Mouse (Mus musculus) retina, postnatal 7 days (tissue): ENCODE measurements around the gene 1110051M20Rik.
"Not testable (repeated sequence)": the region's sequence is repeated elsewhere in the genome, so short reads cannot be mapped to it uniquely, and the experiment has no call there.

ENCODE experiments used
- DNase-seq: peaks from one replicate; pipeline ENCODE4 v3.0.0-alpha.2; 2012; ENCODE audit warnings: low read depth, low spot score

The 1110051M20Rik gene

DNA sequence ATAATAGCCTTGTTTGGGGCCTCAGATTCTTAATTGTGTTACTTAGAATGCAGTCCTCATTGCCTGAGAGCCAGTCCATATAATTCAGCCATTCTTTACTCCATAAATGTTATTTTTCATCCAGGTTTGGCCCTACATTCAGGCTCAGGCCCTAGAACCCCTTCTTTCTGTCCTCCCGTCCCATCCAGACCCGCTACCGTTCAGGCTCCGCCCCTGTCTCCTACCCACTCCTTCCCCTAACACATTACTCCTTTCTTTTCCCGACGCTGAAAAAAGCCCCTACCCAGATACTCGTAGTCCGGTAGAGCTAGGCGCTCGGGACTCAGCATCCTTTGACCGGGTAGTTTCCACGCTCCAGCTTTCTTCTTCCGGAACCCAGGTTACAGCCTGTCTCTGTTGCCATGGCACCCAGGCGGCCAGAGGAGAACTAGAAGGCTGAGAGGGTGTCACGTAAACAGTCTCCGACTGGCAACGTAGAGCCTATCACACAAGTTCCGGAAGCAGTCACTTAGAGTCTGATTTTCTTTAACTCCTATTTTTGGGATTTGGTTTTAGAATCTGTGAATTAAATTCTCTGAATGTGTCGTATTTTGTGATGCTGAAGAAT is at the start of gene 1110051M20Rik:
1110051M20Rik (minus strand) TSS at position 419 of the 607 bp plus-strand sequence.
- DNase-seq = peak; percentile 83

DNA sequence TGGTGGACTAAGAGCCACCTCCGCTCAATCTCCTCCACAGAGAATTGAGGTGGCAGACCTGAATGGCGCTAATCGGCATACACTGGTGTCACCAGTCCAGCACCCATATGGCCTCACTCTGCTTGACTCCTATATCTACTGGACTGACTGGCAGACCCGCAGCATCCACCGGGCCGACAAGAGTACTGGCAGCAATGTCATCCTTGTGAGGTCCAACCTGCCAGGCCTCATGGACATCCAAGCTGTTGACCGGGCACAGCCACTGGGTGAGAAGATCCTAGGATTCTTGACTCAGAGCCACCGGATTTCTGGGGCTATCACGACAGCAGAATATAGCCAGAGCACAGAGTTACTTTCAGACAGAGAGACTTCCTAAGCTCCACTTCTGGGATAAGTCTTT is 49.5 kb upstream of the 1110051M20Rik start:
- no peak for DNase-seq

DNA sequence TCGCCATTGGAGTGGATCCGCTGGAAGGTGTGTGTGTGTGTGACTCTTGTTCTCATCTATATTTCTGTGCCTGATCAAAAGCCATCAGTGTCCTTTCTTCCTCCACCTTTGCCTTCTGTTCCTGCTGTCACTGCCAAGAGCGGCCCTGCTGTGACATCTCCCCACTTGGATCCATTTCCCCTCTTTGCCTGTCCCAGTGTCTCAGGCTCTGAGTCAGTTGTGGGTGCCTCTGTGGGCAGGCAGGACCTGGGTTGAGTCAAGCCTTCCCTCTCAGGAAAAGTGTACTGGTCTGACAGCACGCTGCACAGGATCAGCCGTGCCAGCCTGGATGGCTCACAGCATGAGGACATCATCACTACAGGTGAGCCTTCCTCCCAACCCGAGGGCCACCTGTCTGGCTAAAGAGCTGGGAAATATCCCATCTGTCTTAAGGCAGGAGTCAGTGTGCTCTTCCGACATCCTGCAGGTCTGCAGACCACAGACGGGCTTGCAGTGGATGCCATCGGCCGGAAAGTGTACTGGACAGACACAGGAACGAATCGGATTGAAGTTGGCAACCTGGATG is 47.6 kb upstream of the 1110051M20Rik start:
- DNase-seq = no peak

DNA sequence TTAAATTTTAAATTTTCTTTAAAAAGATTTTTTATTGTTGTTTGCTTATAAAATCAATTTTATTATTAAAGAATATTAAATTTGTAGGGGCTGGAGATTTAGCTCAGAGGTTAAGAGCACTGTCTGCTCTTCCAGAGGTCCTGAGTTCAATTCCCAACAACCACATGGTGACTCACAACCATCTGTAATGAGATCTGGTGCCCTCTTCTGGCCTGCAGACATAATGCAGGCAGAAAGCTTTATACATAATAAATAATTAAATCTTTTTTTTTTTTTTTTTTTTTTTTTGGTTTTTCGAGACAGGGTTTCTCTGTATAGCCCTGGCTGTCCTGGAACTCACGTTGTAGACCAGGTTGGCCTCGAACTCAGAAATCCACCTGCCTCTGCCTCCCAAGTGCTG is 42.8 kb upstream of the 1110051M20Rik start:
- not testable (repeated sequence) for DNase-seq

DNA sequence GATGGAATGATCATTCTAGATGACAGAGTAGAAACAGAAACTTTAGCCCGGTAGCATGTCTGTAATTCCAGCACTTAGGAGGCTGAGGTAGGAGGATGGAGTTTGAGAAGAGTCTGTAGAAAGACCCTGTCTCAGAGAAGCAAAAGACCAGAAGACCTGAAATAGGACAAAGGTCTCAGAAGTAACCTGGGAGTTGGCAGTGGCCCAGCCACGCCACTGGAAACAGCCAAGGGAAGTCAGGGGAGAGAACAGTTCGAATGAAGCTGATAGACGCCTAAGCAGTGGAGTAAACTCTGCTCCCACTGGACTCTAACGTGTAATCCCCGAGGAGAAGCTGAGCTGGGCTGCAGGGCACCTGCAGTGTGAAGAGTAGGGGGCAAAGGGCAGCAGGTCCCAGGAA is 40.8 kb upstream of the 1110051M20Rik start:
- no peak for DNase-seq

DNA sequence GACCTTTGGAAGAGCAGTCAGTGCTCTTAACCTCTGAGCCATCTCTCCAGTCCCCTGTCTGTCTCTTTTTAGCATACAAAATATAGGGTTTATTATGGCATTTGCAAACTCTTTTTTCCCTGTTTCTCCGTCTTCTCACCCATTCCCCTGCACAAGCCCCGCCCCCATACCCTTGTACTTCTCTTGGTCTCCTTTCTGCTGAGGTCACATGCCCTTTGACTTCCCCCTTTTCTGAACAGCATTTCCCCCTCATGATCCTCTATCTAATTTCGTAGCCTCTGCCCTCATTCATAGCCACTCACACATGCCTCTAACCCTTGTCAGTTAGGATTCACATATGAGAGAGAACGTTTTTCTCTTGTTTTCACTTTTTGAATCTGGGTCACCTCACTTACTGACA is 40.2 kb upstream of the 1110051M20Rik start:
- no peak for DNase-seq

DNA sequence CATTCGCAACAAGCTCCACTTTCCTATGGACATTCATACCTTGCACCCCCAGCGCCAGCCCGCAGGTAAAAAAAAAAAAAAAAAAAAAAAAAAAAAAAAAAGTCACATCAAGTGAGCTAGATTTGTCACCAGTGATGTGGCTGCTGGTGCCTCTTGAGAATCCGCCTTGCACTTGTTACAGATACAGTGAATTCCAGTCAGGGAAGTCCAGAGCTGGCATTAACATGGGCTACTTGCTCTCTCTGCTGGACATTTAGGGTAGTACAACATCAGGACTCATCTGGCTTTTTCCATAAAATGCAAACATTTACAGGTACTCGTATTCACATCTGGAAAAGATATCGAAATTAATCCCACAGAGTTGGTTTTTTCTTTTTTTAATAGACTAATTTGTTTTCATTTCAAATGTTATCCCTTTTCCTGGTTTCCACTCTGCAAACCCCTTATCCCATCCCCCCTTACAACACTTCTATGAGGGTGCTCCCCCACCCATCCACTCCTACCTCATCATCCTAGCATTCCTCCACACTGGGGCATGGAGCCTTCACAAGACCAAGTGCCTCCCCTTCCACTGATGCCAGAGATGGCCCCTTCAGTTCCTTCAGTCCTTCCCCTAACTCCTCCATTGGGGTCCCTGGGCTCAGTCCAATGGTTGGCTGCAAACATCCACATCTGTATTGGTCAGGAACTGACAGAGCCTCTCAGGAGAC is 36.5 kb upstream of the 1110051M20Rik start:
- peak; percentile 65 for DNase-seq

DNA sequence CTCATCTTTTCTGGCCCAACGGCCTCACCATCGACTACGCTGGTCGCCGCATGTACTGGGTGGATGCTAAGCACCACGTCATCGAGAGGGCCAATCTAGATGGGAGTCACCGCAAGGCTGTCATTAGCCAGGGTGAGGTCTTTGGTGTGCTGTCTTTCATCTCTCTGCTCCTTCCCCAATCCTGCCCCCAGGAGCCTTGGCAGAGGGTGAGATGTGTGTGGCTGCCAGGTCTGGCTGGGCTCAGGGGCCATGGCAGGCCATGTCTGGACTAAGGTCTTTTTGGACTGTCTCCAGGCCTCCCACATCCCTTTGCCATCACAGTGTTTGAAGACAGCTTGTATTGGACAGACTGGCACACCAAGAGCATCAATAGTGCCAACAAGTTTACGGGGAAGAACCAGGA is 35.9 kb upstream of the 1110051M20Rik start:
- no peak for DNase-seq

DNA sequence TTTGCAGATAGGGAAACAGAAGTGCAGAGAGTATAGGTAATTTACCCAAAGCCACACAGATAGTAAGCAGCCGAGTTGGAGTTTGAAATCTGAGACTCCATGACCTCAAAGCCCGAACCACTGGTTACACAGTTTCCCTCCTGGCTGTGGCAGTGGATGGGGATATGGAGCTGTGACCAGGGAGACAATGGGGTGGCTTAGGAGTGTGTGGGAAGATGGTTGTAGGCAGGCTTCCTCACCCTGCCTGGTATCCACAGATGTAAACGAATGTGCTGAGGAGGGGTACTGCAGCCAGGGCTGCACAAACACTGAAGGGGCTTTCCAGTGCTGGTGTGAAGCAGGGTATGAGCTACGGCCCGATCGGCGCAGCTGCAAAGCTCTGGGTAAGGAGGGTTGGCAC is 32.3 kb upstream of the 1110051M20Rik start:
- no peak for DNase-seq

DNA sequence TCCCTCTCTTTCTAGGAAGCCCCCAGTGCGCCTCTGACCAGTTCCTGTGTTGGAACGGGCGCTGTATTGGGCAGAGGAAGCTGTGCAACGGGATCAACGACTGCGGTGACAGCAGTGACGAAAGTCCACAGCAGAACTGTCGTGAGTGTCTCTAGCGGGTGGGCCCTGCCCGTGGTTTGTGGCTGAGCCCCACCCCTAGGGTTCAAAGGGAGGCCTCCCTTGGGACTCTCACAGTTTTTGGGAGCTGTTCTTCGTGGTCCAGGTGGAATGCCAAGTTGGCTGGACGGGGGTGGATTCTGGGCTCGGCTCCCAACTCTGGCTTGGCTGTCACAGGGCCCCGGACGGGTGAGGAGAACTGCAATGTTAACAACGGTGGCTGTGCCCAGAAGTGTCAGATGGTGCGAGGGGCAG is 31.8 kb upstream of the 1110051M20Rik start:
- no peak for DNase-seq

DNA sequence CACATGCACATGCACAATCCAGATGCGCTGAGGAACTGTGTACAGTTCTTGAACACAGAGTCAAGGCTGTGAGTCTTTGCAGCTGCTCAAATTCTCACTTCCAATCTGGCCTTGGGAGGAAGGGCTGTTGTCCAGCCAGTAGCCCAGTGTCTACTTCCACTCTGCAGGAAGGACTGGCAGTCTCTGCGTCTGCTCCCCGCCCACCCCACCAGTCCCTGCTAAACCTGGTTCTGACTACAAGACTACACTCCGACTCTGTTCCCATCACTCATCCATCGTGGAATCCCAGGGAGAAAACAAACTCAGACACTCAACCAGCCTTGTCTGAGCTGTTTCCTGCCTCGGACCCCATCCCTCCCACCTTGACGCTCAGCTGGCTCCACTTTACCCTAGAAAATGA is 31.3 kb upstream of the 1110051M20Rik start:
- DNase-seq = no peak

DNA sequence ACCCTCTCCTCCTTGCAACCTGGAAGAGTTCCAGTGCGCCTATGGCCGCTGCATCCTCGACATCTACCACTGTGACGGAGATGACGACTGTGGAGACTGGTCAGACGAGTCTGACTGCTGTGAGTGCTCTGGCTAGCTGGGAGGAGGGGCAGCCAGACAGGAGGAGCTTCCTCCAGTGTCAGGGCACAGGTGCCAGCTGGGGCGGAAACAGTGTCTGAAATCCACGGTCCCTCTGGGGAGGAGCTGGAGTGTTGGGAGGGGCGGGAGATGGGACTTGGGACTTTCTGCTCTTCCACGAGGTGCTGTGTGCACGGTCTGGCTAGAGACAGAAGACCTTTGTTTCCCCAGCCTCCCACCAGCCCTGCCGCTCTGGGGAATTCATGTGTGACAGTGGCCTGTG is 29.9 kb upstream of the 1110051M20Rik start:
- DNase-seq = no peak

DNA sequence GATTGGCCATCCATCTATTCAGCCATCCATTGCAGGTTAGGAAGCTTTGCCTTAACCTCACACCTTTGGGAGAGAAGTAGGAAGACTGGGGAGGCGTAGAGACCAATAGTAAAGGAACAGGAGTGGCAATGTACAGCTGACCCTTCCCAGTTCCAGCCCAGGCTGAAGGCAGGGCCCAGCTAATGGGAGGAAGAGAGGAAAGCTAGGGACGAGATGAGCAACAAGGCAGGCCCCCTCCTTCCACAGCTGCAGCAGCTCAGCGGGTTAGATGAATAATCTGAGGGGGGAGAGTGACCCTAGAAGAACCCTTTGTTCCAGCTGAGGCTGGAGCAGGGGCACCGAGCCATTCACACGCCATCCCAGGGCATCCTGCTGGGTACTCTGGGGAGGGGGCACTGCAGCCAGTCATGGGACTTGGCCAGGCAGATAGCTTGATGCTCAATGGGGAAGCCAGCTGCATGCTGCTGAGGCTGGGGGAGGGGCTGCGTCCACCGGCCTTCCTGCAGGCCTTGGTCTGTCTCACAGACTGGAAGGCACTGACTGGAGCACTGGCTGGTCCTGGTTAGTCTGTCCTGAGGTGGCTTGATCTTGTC is 25.6 kb upstream of the 1110051M20Rik start:
- no peak for DNase-seq

DNA sequence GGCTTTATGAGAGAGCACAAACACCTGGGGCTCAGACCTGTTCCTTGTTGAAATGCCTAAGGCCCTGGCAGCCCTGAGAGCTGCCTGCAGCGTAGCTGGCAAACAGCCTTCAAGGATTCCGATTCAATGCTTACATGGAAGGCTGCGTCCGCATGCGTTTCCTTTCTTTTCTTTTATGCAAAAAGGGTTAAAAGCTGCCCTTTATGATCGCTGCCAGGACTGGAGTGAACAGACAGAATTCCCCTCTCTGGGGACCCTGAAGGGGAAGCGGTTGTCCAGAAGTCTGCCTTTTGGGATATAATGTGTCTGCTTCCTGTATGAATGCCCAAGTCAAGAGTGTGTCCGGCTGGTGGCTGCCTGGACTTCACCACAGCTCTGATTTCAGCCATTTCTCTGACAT is 23.1 kb upstream of the 1110051M20Rik start:
- DNase-seq = no peak

DNA sequence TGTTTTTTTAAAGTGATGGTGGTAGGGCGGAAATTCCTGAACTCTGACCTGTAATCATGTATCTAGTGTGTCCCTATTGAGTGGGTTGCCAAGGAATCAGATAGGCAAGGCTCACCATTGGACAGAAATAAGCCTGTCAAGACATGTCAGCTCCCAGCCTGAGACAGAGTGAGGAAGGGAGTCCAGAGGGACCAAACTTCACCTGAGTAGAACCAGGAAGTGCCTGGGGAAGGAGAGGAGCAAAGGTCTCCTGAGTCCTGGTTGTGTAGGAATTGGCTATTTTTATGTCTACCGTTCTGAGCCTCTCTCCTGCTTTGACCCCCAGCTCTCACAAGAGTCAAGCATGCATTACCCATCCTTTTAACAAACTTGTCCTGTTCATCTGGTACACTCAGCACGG is 21.4 kb upstream of the 1110051M20Rik start:
- DNase-seq = no peak

DNA sequence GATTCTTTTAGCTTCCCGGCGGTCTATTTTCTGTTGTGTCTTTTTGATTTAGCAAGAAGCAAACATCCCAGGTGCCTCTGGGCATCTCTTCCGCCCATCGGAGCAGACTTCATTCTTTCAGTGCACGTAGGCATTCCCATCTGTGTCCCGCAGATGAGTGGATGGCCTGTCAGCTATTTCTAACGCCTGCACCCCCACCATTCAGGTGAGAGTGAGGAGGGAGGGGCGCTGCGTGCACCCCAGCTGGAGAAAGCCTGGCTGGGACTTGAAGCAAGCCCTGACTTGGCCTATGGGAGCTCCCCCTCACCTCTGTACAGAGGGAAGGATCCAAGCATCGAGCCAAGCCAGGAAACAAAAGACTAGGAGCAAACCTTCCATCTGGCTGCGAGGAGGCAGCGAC is 18.2 kb upstream of the 1110051M20Rik start:
- no peak for DNase-seq

DNA sequence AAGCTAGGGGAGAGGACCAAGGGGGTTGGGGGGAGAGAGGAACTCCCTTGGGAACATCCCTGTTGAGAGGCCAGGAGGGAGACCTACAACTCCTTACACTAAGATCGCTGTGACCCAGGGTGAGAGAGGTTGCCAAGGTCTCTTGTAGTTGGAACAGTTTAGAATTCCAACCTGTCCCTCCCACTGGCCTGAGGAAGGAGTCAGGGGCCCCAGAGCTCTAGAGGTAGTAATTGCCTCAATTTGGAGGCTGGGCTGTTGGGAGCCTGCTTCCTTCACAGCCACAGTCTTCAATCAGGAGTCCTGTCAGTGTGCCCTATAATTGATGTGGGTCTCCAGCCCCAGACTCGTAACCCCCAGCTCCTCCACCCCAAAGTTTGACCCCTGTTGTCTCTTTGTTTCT is 17.7 kb upstream of the 1110051M20Rik start:
- DNase-seq = no peak

DNA sequence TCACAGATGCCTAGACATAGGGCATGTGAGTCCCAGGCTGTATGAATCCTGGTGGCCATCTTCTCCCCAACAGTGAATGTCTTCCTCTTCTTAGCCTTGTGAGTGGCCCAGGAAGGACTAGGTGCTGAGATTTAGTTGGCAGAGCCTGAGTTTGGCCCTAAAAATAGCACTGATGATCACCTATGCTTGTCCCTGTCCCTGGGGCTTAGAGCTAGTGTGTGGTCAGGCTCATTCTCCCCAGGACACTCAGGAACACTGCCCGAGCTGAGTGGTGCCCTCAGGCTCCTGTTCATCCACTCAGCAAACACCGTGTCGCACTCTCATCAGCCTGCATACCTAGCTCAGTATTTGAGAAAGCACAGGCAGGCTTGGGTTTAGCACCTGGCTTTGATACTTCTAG is 16.8 kb upstream of the 1110051M20Rik start:
- no peak for DNase-seq

DNA sequence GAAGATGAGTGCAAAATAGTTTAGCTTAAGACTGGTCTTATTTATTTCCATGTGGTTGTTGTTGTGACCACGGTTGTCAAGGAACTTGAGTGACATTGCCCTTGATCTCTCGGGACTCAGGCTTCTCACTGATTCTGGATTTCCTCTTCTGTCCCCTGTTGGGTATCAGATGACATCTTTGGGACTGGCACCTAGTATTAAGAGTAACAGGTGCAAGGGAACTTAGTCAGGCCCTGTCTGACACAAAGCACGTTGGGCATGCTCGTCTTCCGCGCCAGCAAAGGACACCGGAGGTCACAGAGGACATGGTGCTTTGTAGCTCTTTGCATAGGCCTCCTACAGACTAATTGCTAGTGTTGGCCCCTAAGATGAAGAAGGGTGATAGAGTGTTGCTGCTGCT is 16.3 kb upstream of the 1110051M20Rik start:
- no peak for DNase-seq

DNA sequence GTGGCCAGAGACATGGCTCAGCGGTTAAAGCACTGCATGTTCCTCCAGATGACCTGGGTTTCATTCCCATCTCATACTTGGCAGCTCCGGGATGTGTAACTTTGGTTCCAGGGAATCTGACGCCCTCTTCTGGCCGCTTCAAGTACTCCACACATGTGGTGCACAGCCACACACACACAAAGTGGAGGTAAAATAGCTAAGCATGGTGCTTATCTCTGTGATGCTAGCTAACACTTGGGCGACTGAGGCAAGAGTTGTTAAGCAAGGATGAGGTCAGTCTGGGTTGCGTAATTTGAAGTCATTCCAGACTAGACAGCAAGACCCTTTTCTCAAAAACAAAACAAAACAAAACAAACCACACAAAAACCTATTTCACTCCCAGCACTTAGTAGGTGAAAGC is 15.6 kb upstream of the 1110051M20Rik start:
- DNase-seq = no peak

DNA sequence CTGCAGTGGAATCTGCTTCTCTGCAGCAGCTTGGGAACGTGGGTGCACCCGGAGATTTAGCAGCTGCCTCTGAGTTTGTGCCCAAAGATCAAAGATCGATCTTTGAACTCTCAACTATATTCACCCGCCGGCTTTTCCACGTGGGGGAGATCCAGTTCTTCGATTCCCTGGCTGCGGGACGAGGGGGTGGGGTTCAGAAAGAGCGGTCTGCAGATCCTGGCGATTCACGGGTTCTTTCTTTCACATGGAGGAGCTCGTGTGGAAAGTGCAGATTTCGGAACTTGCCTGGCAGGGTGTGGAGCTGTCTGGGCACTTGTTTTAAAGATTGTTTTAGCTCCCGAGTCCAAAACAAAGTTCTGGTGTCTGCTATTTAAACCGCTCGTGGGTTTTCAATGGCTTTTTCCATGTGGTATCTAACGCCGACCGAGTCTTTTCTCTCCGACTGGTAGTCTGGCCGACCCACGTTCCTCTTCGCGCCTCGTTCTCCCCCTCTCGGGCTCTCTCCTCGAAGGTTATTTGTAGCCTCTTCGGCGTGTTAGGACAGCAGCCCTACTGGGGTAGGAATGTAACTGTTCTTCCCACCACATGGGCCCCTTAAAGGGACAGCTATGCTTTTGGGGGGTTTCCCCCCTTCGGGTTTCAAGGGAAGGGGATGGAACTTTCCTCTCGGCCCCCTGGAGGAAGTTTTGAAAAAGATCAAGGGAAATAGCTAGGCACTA is 14.3 kb upstream of the 1110051M20Rik start:
- no peak for DNase-seq

DNA sequence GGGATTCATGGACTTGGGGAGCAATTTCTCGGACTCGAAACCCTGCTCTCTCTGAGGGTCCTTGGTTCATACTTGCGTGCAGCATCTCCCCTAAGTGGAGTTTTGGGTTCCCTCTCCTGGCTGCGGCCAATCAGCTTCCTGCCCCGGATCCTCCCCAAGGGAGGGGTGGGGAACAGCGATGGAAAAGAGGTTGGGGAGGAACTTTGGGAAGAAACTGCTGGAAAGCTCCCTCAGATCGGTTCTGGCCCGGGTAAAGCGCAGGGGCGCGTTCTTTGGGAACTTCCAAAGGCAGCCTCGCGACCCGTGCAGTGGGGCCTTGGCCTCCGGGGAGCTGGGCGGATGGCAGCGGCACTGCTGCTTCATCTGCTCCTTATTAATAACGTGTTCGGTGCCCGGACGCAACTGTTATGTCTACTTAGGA is 13.8 kb upstream of the 1110051M20Rik start:
- DNase-seq = no peak
